Mouse (Mus musculus) lung, postnatal 14 days (tissue): ENCODE results near the gene Gm20458.

ENCODE experiments used
- DNase-seq: peaks from one replicate; pipeline ENCODE4 v3.0.0; 2021

The Gm20458 gene

GRCm38 (mm10) chr2:164453887-164454500 lies 6.8 kb upstream of the Gm20458 start:
- DNase-seq = no peak

DNA sequence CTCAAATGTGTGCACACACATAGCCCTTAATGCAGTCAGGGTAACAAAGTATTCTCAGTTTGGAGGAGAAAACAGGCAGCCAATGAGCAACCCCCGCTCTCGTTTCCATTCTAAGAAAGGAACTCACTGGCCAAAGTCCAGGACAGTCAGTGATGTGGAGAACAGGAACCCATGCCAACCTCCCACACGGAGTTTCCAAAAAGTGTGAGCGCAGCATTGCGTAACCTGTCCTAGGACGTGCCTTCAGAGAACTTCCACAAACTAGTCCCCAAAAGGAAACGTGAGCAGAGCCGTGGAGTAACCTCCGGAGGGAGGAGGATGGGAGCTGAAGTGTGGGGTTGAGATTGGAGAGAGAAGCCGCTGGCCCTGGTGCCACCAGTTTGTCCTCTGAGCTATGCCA lies 5.9 kb upstream of the Gm20458 start:
- peak; percentile 91 for DNase-seq

- peak; percentile 67 for DNase-seq
Observed at GRCm38 (mm10) chr2:164455421-164456190, 5.2 kb upstream of the Gm20458 start.

GRCm38 (mm10) chr2:164456413-164456812 lies 4.4 kb upstream of the Gm20458 start:
- DNase-seq = no peak

- no peak for DNase-seq
Observed at GRCm38 (mm10) chr2:164456864-164457300, 3.9 kb upstream of the Gm20458 start, which contains the start of gene Sys1. Sys1 (plus strand) TSS chr2:164456964.

GRCm38 (mm10) chr2:164457942-164458341 lies 2.8 kb upstream of the Gm20458 start:
- peak; percentile 57 for DNase-seq

DNA sequence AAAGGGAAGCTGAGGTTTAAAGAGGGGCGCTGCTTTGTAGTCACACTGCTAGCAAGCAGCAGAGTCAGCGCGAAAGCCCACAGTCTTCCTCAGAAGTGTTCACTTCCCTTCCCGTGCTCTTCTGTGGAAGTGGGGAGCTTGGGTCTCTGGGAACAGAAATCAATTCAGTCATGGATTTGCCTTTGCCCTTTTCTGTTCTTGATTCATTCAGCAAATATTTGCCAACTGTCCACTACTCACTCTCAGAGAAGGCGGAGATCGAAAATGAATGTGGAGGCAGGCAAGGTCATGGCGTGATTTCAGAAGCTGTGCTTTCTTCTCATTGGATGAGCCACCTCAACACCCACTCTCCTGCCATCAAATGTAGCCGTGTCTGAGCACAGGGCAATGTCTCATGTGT lies 2.2 kb upstream of the Gm20458 start:
- DNase-seq = no peak

DNA sequence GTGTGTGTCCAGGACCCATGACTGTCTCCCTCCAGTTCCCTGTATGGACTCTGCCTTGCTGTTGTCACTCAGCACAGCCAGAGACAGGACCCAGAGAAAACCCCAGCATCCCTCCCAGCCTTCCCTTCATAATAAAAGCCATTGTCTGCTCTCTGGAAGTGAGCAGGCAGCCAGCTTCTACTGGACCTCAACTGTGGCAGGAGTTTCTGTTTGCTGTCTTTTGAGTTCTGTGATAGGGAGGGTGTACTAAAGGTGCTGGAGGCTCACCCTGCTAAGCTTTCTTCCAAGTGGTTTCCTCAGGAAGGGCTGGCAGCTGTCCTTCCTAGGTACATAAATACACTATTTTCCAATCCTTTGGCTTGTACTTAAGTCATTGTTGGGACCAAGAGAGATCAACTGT lies 4.4 kb downstream of the Gm20458 start:
- no peak for DNase-seq

- DNase-seq = no peak
Observed at GRCm38 (mm10) chr2:164466787-164467186, 6.0 kb downstream of the Gm20458 start.

- DNase-seq = peak; percentile 79
Observed at GRCm38 (mm10) chr2:164470254-164470653, 9.5 kb downstream of the Gm20458 start.

DNA sequence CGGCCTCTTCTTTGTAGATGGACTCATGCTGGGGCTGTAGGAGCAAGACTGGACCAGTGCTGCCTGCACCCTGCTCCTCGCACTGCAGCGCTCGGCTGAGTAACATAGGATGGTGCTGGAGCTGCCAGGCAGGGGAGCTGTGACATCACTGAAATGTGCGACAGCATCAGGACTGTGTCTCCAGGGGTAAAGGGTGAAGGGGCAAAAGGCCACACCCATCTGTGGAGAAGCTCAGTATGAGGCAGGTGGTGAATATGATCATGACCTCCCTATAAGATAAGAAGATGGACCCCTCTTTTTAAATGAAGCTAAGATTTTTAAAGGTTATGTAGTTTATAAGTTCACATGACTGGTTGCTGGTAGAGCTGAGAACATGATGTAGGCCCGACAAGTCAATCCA lies 12.9 kb downstream of the Gm20458 start, which contains the start of gene Trp53tg5:
Gene Trp53tg5, minus strand, starts transcription at position 101 of the 400 bp plus-strand sequence.
- DNase-seq = no peak

DNA sequence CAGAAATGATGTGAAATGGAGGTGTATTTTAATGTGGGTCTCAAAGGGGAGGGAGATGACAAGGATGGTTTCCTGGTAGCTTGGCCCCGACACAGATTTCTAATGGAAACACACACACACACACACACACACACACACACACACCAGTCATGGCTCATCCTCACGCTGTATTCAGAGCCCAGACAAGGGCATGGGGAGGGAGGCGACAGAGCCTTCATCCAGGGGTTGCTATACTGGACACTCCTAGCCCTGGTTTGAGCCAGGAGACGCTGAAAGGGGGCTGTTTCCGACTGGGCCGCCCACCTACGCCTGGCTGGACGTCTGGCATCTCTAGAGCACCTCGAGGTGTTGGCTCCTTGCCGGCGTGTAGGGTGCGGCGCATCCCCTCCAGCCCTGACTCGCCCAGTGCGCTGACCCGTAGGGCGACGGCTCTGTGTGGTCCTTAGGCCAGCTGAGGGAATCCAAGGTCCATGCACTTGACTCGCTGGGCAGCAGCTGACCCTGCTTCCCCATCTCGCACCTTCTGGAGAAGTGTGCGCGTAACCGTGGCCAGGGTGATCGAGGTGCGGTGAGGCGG lies 25.0 kb downstream of the Gm20458 start, which contains the start of gene Dbndd2:
Gene Dbndd2, plus strand, starts transcription at position 426 of the 577 bp plus-strand sequence.
- peak; percentile 64 for DNase-seq

DNA sequence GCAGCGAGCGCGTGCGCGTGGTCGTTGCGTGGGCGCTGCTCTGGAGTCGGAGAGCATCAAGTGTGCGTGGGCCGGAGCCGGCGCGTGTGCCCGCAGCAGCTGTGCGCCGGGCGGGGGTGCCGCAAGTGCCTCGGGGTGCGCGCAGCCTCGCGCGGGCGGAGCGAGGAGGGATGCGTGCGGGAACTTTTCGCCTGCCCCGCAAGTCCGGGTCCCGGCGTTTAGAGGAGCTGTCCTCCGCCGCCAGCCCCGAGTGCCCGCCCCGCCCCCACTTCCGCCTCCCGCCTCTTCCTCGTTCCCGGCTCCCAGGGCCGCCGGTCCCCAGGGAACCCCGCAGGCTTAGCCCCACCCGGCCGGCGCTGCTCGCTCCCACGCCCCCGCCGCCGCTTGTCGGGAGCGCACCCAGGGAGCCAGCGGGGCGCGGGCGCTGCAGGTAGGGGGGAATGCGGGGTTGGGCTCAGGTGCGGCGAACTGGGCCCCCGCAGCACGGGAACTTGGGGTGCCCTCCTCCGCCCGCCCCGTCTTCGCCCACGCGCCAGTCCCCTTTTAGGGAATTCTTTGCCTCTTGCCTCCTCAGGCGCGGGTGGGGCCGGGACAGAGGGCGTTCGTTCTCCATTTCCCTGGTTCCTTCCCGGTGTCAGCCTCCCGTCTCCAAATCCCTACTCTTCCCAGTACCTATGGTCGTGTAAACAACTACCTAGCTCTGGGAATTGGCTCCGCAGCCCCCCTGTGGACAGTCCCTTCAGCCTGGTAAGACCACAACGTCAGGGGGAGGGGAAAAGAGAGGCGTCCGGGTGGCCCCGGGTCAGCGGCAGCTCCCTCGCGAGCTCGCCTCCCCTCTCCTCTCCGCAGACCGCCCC lies 25.7 kb downstream of the Gm20458 start:
- peak; percentile 77 for DNase-seq

- DNase-seq = no peak
Observed at GRCm38 (mm10) chr2:164487115-164487527, 26.4 kb downstream of the Gm20458 start.

- DNase-seq = no peak
Observed at GRCm38 (mm10) chr2:164487812-164488211, 27.0 kb downstream of the Gm20458 start.

- DNase-seq = no peak
Observed at GRCm38 (mm10) chr2:164494126-164494525, 33.4 kb downstream of the Gm20458 start.

DNA sequence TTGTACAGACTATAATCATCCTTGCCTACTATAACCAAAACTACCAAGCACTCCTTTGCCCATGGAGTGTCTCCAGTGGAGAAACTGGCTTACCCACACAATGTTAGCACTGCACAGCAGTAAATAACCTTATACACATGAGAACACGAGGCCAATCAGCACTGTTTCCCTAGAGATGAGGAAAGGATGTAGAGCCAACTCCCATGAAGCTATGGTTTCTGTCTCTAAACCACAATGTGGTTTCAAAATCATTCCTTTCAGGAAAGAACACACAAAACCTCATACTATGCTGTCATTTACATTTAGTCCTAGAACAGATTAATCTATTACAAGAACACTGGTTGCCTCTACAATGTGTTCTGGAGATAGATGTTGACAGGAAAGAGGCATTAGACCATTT lies 35.6 kb downstream of the Gm20458 start:
- DNase-seq = no peak

GRCm38 (mm10) chr2:164496847-164497690 lies 36.3 kb downstream of the Gm20458 start, which contains the start of gene Pigt:
Pigt (plus strand) TSS chr2:164497520.
- DNase-seq = peak; percentile 87

DNA sequence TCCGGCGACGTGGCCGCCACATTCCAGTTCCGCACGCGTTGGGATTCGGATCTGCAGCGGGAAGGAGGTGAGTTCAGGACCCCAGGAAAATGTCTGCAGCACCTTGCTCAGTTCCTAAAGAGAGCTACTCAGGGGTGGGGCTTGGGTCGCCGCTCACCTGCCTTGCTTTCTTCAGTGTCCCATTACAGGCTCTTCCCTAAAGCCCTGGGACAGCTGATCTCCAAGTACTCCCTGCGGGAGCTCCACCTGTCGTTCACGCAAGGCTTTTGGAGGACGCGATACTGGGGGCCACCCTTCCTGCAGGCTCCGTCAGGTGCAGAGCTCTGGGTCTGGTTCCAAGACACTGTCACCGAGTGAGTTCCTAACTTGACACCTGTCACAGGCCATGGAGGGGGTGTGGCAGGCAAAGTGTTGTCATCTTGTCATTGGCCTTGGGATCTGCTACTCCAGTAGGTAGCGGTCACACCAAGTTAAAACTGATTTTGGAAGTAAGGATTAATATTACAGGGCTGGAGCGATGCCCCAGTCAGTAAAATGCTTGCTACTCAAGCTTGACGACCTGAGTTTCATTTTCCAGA lies 37.0 kb downstream of the Gm20458 start:
- DNase-seq = no peak

DNA sequence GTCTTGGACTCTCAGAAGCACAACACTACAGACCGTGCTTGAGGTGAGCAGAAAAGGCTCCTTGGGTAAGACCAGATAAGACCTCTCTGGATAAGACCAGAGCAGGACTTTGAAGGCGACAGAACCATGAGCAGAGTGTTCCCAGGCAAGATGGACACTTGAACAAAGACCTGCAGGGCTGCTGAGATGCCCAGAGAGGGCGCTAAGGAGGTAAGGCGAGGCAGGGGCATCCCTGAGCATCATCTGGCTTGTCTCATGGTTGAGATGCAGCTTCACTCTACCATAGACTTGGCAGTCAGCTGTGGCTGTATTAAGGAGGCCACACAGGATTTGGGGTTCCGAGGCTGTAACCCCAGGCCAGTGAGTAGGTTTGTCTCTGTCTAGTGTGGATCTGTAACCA lies 38.5 kb downstream of the Gm20458 start:
- DNase-seq = no peak

DNA sequence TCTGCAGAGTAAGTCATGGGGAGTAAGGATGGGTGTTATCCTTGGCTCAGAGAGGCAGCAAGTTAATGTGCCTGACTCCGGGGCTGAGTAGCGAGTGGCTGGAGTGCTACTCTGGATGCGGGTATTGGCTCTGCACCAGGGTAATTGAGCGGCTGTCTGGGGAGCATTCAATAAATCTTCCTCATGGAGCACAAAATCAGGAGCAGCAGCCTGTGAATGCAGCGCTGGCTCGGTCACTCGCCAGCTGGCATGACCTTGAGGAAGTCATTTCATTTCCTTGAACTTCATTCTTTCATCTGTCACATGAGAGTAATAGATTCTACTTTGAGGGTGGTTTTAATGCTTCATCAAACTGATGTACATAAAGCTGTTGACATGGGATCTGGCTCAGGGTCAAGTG lies 39.7 kb downstream of the Gm20458 start:
- DNase-seq = no peak
